Mouse (Mus musculus) embryonic facial prominence, embryonic 12.5 days (tissue): ENCODE results near the gene Naa38. TPM values are rescaled to one million over a fixed set of nuclear protein-coding genes. Genes with fewer than 3 reads are reported as not detected.

Experiments used
- ATAC-seq: fragments of 200-750 bp; cut with Nextera tagmentation; 2 replicates; pipeline ENCODE4 v1.8.0; 2017; ENCODE audit not compliant: insufficient number of reproducible peaks, insufficient read depth, low FRiP score, low TSS enrichment
- H3K27ac ChIP-seq: fragments of 300-500 bp; sonication (generic); 2 replicates; pipeline ENCODE4 v1.5.1; 2016; ENCODE audit warnings: mild to moderate bottlenecking
- H3K27me3 ChIP-seq: fragments of 300-500 bp; sonication (generic); 2 replicates; pipeline ENCODE4 v1.6.1; 2016; ENCODE audit warnings: mild to moderate bottlenecking, moderate library complexity
- H3K36me3 ChIP-seq: fragments of 300-500 bp; sonication (generic); 2 replicates; pipeline ENCODE4 v1.6.1; 2016; ENCODE audit warnings: mild to moderate bottlenecking
- H3K4me1 ChIP-seq: fragments of 300-500 bp; sonication (generic); 2 replicates; pipeline ENCODE4 v1.6.1; 2016
- H3K4me2 ChIP-seq: fragments of 300-500 bp; sonication (generic); replicated peaks from 2 replicates; pipeline ENCODE4 v1.6.1; 2016; ENCODE audit warnings: mild to moderate bottlenecking, moderate library complexity
- H3K4me3 ChIP-seq: fragments of 300-500 bp; sonication (generic); 2 replicates; pipeline ENCODE4 v1.5.1; 2016; ENCODE audit warnings: mild to moderate bottlenecking
- H3K9ac ChIP-seq: fragments of 300-500 bp; sonication (generic); 2 replicates; pipeline ENCODE4 v1.6.1; 2016; ENCODE audit warnings: mild to moderate bottlenecking, moderate library complexity
- H3K9me3 ChIP-seq: fragments of 300-500 bp; sonication (generic); 2 replicates; pipeline ENCODE4 v1.6.1; 2016; ENCODE audit warnings: mild to moderate bottlenecking, moderate library complexity
- WGBS: fragments of 180-500 bp; shearing (Covaris S2); methylation state at CpG from one replicate; pipeline ENCODE4 v1.1.7; 2016; 5-methylcytosine and 5-hydroxymethylcytosine counted together
- polyA plus RNA-seq: library from polyadenylated mRNA; unstranded; fragments of >200 nt; fragmentation: Nextera tagmentation; extraction: Ambion mirVana; gene quantifications from 2 replicates; pipeline ENCODE4 v1.2.1, GENCODE M21; 2016

Gene Naa38
- polyA plus RNA-seq, 1 experiment from 2014 or later: 126 TPM

DNA sequence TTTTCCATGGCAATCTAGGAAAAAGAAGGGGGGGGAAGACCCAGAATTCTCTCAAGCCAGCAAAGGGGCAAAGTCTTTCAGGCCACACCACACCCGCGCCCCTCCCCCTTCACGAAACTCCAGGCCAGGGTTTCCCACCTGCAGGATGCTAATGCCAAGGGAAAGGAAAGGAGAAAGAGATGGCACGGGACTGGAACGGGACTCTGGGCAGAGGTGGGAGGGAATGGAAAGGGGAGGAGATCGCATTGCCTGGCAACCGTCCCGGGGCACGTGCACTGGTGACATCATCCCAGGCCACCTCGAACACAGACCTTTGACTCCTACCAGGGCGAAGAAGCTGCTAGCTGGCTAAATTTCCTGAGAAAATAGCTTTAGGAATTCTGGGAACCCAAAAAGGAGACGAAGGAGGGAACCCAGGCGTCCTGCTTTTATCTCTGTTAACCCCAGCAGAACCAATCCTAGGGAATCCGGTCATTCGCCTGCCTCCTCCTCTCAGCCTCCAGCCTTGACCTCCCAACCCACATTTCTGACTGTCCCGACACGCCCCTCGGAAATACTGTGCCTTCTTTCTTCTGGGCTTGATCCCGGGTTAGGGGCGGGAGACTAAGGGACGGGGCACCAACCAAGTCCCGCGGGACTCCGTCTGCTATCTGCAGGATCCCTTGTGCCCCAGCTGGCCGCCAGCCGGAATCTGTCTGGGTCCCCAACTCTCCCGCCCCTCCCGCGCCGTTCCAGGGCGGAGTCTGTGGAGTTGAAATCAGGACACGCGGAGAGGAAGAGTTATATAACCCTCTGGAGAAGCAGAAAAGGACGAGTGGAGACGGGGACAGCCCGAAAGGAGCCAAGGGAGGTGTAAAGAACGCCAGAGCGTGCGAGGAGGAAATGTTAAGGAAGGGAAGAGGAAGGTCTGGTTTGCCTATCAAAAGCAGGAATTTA is 22.4 kb downstream of the Naa38 start:
- under 1% methylated on average over 39 of the region's 39 CpGs for WGBS
- Histone ChIP-seq H3K36me3 (peaks cover 4% of the 10 kb centered on the region), H3K9me3 (no peaks in the 10 kb centered on the region), H3K4me3 (peak overlapping the region; percentile 84), H3K27ac (peak overlapping the region; percentile 99), H3K4me2 (peak overlapping the region; percentile 98), H3K4me1 (peaks cover 56% of the 10 kb centered on the region), H3K9ac (peak overlapping the region; percentile 55), H3K27me3 (peaks cover 22% of the 10 kb centered on the region)
- ATAC-seq: peak; percentile 6; the same call in 1 of the 2 replicates

DNA sequence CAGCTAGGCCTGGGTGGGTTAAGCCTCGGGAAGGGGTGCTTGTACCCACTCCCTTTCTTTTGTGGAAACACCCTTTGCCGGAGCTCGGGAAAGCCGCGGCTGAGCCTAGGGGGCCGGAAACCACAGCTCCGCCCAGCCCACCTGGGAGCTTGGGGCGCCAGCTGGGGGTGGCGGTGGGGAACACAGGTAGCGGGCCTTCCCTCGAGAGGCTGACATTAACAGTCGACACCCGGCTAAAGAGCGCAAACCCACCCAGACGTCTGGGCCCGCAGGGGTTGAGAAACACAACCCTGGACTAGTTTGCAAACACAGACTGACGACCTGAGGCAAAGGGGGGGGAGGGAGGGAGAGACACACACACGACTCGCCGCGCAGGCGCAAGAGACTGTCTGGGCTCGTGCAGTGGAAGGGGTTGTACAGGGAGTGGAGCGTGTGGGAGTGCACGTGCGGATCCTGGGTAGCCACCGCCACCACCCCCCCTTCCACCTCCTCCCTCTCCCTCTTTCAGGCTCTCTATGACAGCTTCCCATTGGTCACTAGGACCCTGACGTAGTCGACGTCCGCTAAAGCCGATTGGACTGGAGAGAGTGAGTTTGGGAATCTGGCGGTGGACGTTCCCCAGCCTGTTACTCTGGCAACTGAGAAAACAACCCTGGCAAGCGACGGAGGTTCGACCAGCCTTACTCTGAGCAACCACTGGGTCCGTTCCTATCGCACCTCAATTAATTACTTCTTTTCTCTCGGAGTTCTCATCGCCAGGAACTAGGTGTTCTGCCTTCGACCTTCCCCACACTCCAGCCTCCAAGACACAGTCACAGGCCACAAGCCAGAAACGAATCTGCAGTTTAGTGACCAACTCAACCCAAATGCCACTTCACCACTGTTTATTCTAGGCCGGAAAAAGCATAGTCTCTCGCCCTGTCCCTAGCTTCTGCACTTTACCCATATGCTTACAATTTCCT is 23.5 kb downstream of the Naa38 start:
- Histone ChIP-seq H3K27me3 (peaks cover 28% of the 10 kb centered on the region), H3K27ac (peak overlapping the region; percentile 99), H3K9me3 (no peaks in the 10 kb centered on the region), H3K36me3 (no peaks in the 10 kb centered on the region), H3K4me1 (peaks cover 45% of the 10 kb centered on the region), H3K4me3 (peak overlapping the region; percentile 84), H3K4me2 (peak overlapping the region; percentile 98), H3K9ac (peak overlapping the region; percentile 55)
- under 1% methylated on average over 45 of the region's 45 CpGs for WGBS
- peak; percentile 89 for ATAC-seq

DNA sequence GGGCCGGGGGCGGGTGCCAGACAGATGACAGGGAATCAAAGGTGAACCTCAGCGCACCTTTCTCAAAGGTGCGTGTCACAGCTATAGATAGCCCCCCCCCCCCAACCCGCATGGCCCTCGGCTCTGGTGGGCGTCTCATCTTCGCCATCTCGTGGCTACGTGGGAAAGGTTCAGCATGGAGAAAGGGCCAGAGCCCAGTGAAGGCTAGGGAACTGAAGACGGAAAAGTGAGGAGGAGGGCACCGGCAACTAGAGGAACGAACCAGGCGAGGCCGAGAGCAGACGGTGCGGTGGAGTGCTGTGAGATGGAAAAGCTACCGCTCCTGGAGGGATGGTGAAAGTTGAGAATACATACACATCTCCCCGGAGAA is 24.1 kb downstream of the Naa38 start:
- H3K4me1 ChIP-seq: peaks cover 39% of the 10 kb centered on the region

DNA sequence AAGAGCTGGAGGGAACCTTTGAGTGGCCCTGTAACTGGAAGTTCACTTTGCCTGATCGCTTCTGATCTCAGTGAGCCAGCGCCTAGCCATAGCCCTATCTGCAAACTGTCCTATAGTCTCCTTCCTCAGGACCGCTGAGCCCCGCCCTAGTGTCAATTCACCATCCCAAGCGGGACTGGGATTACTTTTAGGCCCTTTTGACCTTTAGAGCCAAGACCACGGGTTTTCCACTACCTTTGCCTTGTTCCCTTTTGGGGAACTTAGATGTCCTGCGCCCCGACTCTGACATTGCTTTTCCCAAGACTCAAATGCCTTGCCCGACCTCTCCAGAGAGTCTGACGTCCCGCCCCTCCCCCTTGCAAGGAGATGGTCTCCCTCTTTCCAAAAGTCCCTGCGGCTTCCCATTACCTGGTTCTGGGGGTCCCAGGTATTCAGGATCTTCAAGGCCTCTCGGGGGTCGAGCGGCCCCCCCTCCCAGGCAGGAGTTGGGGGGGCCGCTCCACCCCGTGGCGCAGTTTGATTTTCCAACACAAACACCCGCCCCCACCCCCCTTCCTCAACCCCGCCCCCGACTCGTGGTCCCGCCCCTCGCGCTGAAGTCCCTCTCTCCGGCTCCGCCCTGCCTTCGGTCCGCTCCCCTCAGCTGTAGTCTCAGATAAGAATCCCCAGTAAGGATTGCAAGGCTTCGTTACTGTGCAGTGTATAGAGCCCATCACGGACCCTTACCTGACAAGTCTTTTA is 24.7 kb downstream of the Naa38 start:
- ATAC-seq: no peak
- peak overlapping the region; percentile 98 for H3K4me2 ChIP-seq
- peak overlapping the region; percentile 99; the same call in 1 of the 2 replicates for H3K27ac ChIP-seq
- H3K4me1 ChIP-seq: peaks cover 33% of the 10 kb centered on the region
- WGBS: under 1% methylated on average over 31 of the region's 31 CpGs
- no peaks in the 10 kb centered on the region for H3K36me3 ChIP-seq
- peak overlapping the region; percentile 37; the same call in 1 of the 2 replicates for H3K9ac ChIP-seq
- H3K9me3 ChIP-seq: no peaks in the 10 kb centered on the region
- peak overlapping the region; percentile 84 for H3K4me3 ChIP-seq
- H3K27me3 ChIP-seq: peaks cover 28% of the 10 kb centered on the region

More for the DNA sequence above, 24.1 kb downstream of the Naa38 start:
- peaks cover 28% of the 10 kb centered on the region for H3K27me3 ChIP-seq
- peak overlapping the region; percentile 98 for H3K4me2 ChIP-seq
- H3K27ac ChIP-seq: peak overlapping the region; percentile 99
- no peaks in the 10 kb centered on the region for H3K9me3 ChIP-seq
- ATAC-seq: no peak
- WGBS: under 1% methylated on average over 19 of the region's 19 CpGs
- H3K9ac ChIP-seq: peak overlapping the region; percentile 37
- no peaks in the 10 kb centered on the region for H3K36me3 ChIP-seq
- peak overlapping the region; percentile 84 for H3K4me3 ChIP-seq

DNA sequence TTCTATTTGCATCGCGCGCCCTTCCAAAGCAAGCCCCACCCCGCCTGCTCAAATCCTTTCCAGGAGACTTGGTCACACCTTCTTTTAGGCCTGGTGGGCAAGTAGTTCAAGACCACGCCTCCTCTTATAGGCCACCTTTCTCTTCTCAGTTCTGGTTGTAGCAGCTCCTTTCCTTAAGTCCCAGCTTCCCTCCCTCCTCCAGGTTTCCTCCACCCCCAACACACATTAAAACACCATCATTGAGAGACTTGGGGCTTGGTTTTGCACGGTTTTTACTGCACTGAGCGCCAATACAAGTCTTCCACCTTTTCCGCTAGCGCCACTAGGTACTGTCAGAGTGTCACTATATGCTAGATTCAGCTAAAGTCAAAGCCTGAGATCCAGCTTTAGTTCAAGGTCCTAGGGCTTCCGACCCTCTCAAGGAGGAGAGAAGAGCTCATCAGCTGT is 25.3 kb downstream of the Naa38 start:
- H3K9ac ChIP-seq: peak overlapping the region; percentile 37; the same call in 1 of the 2 replicates
- peaks cover 31% of the 10 kb centered on the region for H3K4me1 ChIP-seq
- peaks cover 28% of the 10 kb centered on the region for H3K27me3 ChIP-seq
- no peaks in the 10 kb centered on the region for H3K9me3 ChIP-seq
- H3K4me3 ChIP-seq: peak overlapping the region; percentile 84
- 7% methylated on average over 10 of the region's 10 CpGs for WGBS
- ATAC-seq: no peak
- H3K4me2 ChIP-seq: peak overlapping the region; percentile 98
- H3K27ac ChIP-seq: no peak overlapping the region
- no peaks in the 10 kb centered on the region for H3K36me3 ChIP-seq

DNA sequence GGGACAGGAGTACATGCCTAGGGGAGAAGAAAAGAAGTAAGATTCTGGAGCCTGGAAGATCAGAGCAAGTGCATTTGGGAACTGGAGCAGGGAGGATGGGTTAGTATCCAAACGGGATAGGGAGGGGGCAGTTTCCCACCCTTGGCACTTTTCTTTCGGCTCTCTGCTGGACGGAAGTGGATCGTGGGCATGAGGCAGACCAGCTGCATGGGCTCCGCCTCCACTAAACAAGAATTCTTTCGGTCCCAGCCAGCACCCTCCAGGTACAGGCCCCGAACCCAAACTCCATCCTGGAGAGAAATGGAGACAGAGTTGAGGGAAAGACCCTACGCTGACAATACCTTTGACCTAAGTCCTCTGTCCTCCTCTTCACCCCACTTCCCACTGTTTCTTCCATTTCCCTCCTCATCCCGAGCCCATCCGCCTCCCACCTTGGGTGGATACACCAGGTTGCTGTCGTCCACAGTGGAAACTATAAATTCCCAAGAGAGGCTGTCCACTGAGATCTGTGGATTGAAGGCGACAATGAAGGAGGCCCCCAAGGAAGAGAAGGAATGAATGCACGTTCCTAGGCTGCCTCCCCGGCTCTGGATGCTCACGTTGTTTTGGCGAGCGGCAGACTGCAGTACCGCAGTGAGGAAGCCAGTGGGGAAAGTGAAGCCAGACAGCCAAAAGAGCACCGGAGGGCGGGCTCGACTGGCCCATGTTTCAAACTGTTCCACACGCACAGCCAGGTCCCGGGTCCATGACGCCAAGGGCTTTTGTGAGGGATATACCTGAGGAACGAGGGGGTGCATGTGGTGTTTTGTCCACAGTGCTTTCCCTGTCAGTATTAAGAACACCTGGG is 26.1 kb downstream of the Naa38 start:
- H3K4me2 ChIP-seq: peak overlapping the region; percentile 14; the same call in 1 of the 2 replicates
- no peak for ATAC-seq
- H3K9me3 ChIP-seq: no peaks in the 10 kb centered on the region
- H3K36me3 ChIP-seq: no peaks in the 10 kb centered on the region
- peak overlapping the region; percentile 8; the same call in 1 of the 2 replicates for H3K4me3 ChIP-seq
- peaks cover 28% of the 10 kb centered on the region for H3K27me3 ChIP-seq
- peaks cover 31% of the 10 kb centered on the region for H3K4me1 ChIP-seq
- 11% methylated on average over 25 of the region's 25 CpGs for WGBS
- 0 out of 2 replicates have a peak overlapping the region, but pooled peaks have one; percentile 25 for H3K9ac ChIP-seq
- H3K27ac ChIP-seq: no peak overlapping the region

DNA sequence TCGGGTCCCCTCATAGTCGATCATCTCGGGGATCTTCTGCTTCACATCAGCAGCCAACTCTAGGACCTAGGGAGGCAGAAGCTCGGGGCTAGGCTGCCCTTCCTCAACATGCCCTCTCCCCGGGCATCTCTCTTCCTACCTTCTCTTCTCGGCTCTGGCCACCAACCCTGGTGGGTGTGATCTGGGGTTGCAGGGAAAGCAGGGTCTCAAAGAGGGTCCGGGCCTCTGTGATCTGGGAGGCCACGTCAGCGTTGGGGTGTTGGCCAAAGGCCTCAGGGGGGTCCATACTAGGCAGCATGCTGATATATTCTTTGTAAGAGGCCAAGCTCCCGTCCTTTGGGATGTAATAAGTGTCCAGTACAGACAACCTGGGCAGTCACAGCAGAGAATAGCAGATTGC is 27.6 kb downstream of the Naa38 start:
- Histone ChIP-seq H3K36me3 (no peaks in the 10 kb centered on the region), H3K9me3 (no peaks in the 10 kb centered on the region), H3K27me3 (peaks cover 28% of the 10 kb centered on the region), H3K9ac (no peak overlapping the region), H3K4me3 (no peak overlapping the region), H3K4me1 (peaks cover 22% of the 10 kb centered on the region), H3K27ac (no peak overlapping the region), H3K4me2 (no peak overlapping the region)
- WGBS: 86% methylated on average over 10 of the region's 10 CpGs
- no peak for ATAC-seq

DNA sequence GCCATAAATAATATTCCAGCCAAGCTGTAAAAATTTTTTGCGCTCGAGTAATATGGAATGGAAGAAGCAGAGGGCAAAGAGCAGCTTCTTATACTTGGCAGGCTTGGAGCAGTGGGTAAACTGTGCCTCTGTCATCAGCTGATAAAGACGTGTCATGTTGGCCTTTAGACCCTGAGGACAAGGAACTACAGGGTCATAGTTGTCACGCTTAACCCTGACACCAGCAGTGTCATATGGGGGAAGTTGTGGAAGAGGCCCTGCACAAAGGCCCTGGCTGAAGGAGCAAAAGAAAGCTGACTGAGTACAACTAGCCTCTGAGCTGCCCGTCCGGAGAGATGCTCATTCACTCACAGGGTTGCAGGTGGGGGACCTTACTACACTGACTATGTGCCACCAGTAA is 28.6 kb downstream of the Naa38 start:
- Histone ChIP-seq H3K36me3 (no peaks in the 10 kb centered on the region), H3K4me2 (no peak overlapping the region), H3K9ac (no peak overlapping the region), H3K4me1 (peaks cover 26% of the 10 kb centered on the region), H3K9me3 (no peaks in the 10 kb centered on the region), H3K27ac (no peak overlapping the region), H3K27me3 (peaks cover 28% of the 10 kb centered on the region), H3K4me3 (no peak overlapping the region)
- 72% methylated on average over 6 of the region's 6 CpGs for WGBS
- ATAC-seq: no peak

DNA sequence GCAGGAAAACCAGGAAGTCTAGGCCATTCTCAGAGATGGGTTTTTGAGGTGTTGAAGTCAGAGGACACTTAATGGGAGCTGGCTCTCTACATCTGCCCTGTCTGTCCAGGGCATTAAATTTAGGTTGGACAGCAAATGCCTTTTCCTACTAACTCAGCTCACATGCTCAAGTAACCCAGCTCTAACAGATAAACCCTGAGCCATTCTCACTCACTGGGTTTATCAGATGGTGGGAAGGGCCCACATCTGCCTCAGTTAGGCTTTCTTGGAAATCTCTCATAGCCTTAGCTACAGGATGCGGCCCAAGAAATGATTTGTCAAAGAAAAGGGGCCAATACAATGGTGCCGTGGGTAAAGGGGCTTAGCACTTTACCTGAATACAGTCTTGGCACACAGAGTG is 31.0 kb downstream of the Naa38 start:
- no peak overlapping the region for H3K4me3 ChIP-seq
- H3K27ac ChIP-seq: no peak overlapping the region
- WGBS: 71% methylated on average over 2 of the region's 2 CpGs
- H3K36me3 ChIP-seq: no peaks in the 10 kb centered on the region
- peaks cover 18% of the 10 kb centered on the region for H3K4me1 ChIP-seq
- H3K27me3 ChIP-seq: peaks cover 20% of the 10 kb centered on the region
- no peak overlapping the region for H3K9ac ChIP-seq
- H3K9me3 ChIP-seq: no peaks in the 10 kb centered on the region
- no peak for ATAC-seq
- no peak overlapping the region for H3K4me2 ChIP-seq

DNA sequence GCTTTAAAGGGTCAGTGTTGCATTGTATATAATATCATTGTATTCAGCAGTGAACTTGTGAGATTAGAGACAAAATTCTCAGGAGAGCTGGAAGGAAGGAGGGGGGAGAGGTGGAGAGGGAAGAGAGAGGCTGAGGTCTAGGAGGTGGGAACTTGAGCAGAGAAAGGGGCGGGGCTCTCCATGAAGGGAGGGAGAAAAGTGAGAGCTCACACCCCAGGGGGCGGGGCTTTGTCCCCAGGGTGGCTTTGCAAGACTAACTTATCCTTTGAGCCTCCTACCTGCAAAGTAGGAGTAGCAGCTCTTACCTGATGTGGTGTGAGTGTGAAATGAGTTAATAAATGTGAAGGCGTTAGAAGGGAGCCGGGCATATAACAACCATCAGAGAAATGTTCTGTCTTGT is 33.5 kb downstream of the Naa38 start:
- no peaks in the 10 kb centered on the region for H3K9me3 ChIP-seq
- H3K4me1 ChIP-seq: peaks cover 16% of the 10 kb centered on the region
- WGBS: 25% methylated on average over 4 of the region's 4 CpGs
- H3K27me3 ChIP-seq: no peaks in the 10 kb centered on the region
- no peak for ATAC-seq
- peak overlapping the region; percentile 50; the same call in 1 of the 2 replicates for H3K27ac ChIP-seq
- H3K4me2 ChIP-seq: no peak overlapping the region
- H3K36me3 ChIP-seq: no peaks in the 10 kb centered on the region
- no peak overlapping the region for H3K9ac ChIP-seq
- H3K4me3 ChIP-seq: no peak overlapping the region
